Mouse (Mus musculus): ENCODE data around the gene Rftn1. TPM values are rescaled to one million over a fixed set of nuclear protein-coding genes. Genes with fewer than 3 reads are reported as not detected.

The Rftn1 gene
- polyA plus RNA-seq, 1 experiment from 2014 or later: 9.7 TPM

DNA sequence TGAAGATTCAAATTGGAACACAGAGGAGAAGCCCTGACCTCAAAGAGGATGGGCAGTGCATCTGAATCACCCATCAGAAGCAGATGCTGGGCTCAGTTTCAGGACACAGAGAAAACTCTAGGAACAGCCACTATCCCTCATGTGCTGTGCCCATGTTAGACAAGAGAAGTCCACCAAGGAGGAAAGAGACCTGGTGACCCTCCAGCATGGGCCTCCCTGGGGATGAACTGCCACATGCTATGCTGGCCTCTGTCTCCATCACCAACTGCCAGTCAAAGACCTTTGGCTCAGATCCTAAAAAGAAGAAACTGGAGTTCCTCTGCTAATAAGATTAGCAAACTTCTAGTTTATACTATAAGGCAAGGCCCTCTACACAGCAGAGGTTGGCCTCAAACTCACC, 188.7 kb downstream of the Rftn1 start:
- Histone ChIP-seq H3K27ac (ENCODE audit: low read depth) (no peak overlapping the region), H3K4me2 (ENCODE audit: low read length) (no peak overlapping the region), H3K27me3 (replicated peaks; ENCODE audit: control insufficient read depth, insufficient read depth, low read length) (no peaks in the 10 kb centered on the region), H3K4me1 (replicated peaks; ENCODE audit: control insufficient read depth, insufficient read depth, low read length) (no peaks in the 10 kb centered on the region), H3K9me3 (ENCODE audit: control insufficient read depth, low read length) (no peaks in the 10 kb centered on the region), H3K4me3 (ENCODE audit: low read depth, low read length) (no peak overlapping the region), H3K9ac (ENCODE audit: low read length) (no peak overlapping the region), H3K36me3 (ENCODE audit: control insufficient read depth, insufficient read depth, low read length) (no peaks in the 10 kb centered on the region)
- ATAC-seq (replicated peaks; ENCODE audit: low FRiP score, low TSS enrichment, low read depth) (no peak), DNase-seq (ENCODE audit: low spot score) (no peak)

DNA sequence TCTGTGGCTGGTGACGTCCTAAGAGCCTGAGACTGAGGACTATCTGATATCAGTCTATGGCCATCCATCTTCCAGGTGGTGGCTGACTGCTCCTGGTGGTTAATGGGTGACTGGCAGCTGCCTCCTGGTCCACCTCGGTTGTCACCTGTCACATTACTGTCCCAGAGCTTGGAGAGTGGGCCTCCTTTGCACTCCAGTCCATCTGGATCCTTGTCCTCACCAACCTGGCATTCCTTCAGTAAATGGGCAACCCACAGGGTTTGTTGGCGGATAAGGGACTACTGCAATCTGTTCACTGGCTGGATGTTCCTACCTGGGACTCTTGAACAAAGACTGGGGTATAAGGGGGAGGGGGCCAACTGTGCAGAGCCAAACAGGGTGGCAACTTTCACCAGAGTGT, 189.9 kb downstream of the Rftn1 start:
- H3K27me3 ChIP-seq (replicated peaks; ENCODE audit: control insufficient read depth, insufficient read depth, low read length): no peaks in the 10 kb centered on the region
- no peak overlapping the region for H3K27ac ChIP-seq (ENCODE audit: low read depth)
- ATAC-seq (replicated peaks; ENCODE audit: low FRiP score, low TSS enrichment, low read depth): no peak
- DNase-seq (ENCODE audit: low spot score): no peak
- 82% methylated on average over 3 of the region's 3 CpGs for WGBS
- H3K36me3 ChIP-seq (ENCODE audit: control insufficient read depth, insufficient read depth, low read length): no peaks in the 10 kb centered on the region
- no peaks in the 10 kb centered on the region for H3K4me1 ChIP-seq (replicated peaks; ENCODE audit: control insufficient read depth, insufficient read depth, low read length)
- H3K9me3 ChIP-seq (ENCODE audit: control insufficient read depth, low read length): no peaks in the 10 kb centered on the region
- no peak overlapping the region for H3K4me3 ChIP-seq (ENCODE audit: low read depth, low read length)
- H3K4me2 ChIP-seq (ENCODE audit: low read length): no peak overlapping the region
- H3K9ac ChIP-seq (ENCODE audit: low read length): no peak overlapping the region

DNA sequence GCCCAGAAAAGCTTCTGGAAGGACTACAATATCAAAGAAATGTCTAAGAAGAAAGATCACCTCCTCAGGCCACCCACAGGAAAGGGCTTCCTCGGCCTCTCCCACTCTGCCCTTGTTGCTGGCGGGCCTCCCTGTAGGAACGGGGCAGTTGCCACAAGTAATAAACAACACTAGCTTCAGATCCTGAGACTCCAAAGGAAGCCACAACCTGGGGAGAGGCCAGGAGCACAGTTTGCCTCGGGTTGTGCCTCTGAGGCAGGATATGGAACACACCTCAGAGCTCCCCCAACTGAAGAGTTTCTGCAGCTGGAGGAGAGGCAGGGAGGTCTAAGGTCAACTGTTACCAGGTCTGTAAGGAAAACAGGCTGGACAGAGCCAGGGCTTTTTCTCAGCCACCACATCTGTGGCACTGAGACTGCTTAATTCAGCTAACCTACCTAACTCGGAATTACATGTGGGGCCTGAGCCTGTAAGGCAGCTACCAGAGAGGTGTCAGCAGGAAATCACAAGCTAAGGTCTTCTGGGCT, 193.8 kb downstream of the Rftn1 start:
- Histone ChIP-seq H3K4me2 (ENCODE audit: low read length) (no peak overlapping the region), H3K4me1 (replicated peaks; ENCODE audit: control insufficient read depth, insufficient read depth, low read length) (no peaks in the 10 kb centered on the region), H3K36me3 (ENCODE audit: control insufficient read depth, insufficient read depth, low read length) (no peaks in the 10 kb centered on the region), H3K9me3 (ENCODE audit: control insufficient read depth, low read length) (no peaks in the 10 kb centered on the region), H3K9ac (ENCODE audit: low read length) (no peak overlapping the region), H3K27ac (ENCODE audit: low read depth) (no peak overlapping the region), H3K4me3 (ENCODE audit: low read depth, low read length) (no peak overlapping the region), H3K27me3 (replicated peaks; ENCODE audit: control insufficient read depth, insufficient read depth, low read length) (no peaks in the 10 kb centered on the region)
- no peak for DNase-seq (ENCODE audit: low spot score)
- no peak for ATAC-seq (replicated peaks; ENCODE audit: low FRiP score, low TSS enrichment, low read depth)
- 35% methylated on average over 5 of the region's 5 CpGs for WGBS

DNA sequence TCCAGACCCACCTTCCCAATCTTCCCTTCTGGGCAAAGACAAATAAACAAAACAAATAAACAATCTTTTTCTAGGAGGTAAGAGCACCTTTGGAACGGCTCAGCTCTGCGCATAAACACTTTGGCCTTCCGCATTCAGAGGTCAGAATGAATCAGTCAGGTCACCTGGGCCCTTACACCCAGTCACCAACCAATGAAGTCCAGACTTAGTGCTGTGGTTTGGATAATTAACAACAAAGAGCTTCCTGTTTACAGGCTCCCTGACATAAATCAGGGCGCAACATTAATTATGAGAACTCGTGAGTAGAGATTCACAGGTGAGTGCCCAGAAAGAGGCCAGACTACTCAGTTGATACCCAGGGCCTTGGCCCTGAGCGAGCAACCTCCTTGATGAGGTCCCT, 194.4 kb downstream of the Rftn1 start:
- WGBS: 73% methylated on average over 6 of the region's 6 CpGs
- no peak overlapping the region for H3K4me3 ChIP-seq (ENCODE audit: low read depth, low read length)
- no peaks in the 10 kb centered on the region for H3K36me3 ChIP-seq (ENCODE audit: control insufficient read depth, insufficient read depth, low read length)
- H3K27me3 ChIP-seq (replicated peaks; ENCODE audit: control insufficient read depth, insufficient read depth, low read length): no peaks in the 10 kb centered on the region
- no peak overlapping the region for H3K27ac ChIP-seq (ENCODE audit: low read depth)
- ATAC-seq (replicated peaks; ENCODE audit: low FRiP score, low TSS enrichment, low read depth) (no peak), DNase-seq (ENCODE audit: low spot score) (no peak)
- no peaks in the 10 kb centered on the region for H3K9me3 ChIP-seq (ENCODE audit: control insufficient read depth, low read length)
- H3K4me2 ChIP-seq (ENCODE audit: low read length): no peak overlapping the region
- H3K9ac ChIP-seq (ENCODE audit: low read length): no peak overlapping the region
- no peaks in the 10 kb centered on the region for H3K4me1 ChIP-seq (replicated peaks; ENCODE audit: control insufficient read depth, insufficient read depth, low read length)

DNA sequence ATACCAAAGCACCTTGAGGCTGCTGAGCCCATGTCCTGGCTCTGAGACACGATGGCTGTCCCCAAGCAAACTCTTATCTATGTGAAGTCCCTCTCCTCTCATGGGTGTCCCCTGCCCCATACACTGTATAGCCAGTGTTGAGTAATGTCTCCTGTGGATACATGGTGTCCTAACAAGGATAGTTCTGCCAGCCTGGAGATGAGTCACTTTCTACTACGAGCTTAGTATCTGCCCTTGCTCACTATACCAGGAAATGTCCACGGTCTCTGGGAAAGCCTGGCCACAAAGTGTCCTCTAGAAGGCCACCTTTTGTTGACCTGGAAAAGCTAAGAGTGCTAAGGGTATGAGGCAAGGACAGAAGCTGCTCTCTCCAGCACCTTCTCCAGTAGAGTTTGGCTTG, 195.2 kb downstream of the Rftn1 start:
- Histone ChIP-seq H3K4me1 (replicated peaks; ENCODE audit: control insufficient read depth, insufficient read depth, low read length) (no peaks in the 10 kb centered on the region), H3K9me3 (ENCODE audit: control insufficient read depth, low read length) (no peaks in the 10 kb centered on the region), H3K27me3 (replicated peaks; ENCODE audit: control insufficient read depth, insufficient read depth, low read length) (no peaks in the 10 kb centered on the region), H3K4me2 (ENCODE audit: low read length) (no peak overlapping the region), H3K4me3 (ENCODE audit: low read depth, low read length) (no peak overlapping the region), H3K9ac (ENCODE audit: low read length) (no peak overlapping the region), H3K36me3 (ENCODE audit: control insufficient read depth, insufficient read depth, low read length) (no peaks in the 10 kb centered on the region), H3K27ac (ENCODE audit: low read depth) (no peak overlapping the region)
- DNase-seq (ENCODE audit: low spot score) (no peak), ATAC-seq (replicated peaks; ENCODE audit: low FRiP score, low TSS enrichment, low read depth) (no peak)
- 87% methylated on average over 3 of the region's 3 CpGs for WGBS

DNA sequence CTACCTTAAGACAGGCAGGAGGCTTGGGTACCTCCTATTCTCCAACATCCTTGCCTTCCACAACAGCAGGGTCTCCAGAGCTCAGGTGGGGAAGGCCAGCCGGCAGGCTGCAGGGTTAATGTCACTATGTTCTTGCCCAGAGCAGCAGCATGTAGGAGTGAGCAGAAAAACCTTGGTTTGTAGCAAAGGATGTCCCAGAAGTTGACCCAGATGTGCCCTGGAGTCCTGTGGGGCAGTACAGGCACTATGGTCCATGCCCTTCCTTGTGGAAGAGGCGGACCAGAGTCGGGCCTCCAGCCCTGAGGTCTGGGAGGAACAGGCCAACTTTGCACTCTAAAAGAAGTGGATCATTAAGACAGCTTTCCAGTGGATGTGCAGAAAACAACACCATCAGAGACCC, 196.8 kb downstream of the Rftn1 start:
- no peaks in the 10 kb centered on the region for H3K4me1 ChIP-seq (replicated peaks; ENCODE audit: control insufficient read depth, insufficient read depth, low read length)
- WGBS: 81% methylated on average over 3 of the region's 3 CpGs
- no peak overlapping the region for H3K27ac ChIP-seq (ENCODE audit: low read depth)
- no peak overlapping the region for H3K9ac ChIP-seq (ENCODE audit: low read length)
- ATAC-seq (replicated peaks; ENCODE audit: low FRiP score, low TSS enrichment, low read depth) (no peak), DNase-seq (ENCODE audit: low spot score) (no peak)
- no peak overlapping the region for H3K4me3 ChIP-seq (ENCODE audit: low read depth, low read length)
- no peaks in the 10 kb centered on the region for H3K27me3 ChIP-seq (replicated peaks; ENCODE audit: control insufficient read depth, insufficient read depth, low read length)
- H3K9me3 ChIP-seq (ENCODE audit: control insufficient read depth, low read length): no peaks in the 10 kb centered on the region
- H3K4me2 ChIP-seq (ENCODE audit: low read length): no peak overlapping the region
- H3K36me3 ChIP-seq (ENCODE audit: control insufficient read depth, insufficient read depth, low read length): no peaks in the 10 kb centered on the region

DNA sequence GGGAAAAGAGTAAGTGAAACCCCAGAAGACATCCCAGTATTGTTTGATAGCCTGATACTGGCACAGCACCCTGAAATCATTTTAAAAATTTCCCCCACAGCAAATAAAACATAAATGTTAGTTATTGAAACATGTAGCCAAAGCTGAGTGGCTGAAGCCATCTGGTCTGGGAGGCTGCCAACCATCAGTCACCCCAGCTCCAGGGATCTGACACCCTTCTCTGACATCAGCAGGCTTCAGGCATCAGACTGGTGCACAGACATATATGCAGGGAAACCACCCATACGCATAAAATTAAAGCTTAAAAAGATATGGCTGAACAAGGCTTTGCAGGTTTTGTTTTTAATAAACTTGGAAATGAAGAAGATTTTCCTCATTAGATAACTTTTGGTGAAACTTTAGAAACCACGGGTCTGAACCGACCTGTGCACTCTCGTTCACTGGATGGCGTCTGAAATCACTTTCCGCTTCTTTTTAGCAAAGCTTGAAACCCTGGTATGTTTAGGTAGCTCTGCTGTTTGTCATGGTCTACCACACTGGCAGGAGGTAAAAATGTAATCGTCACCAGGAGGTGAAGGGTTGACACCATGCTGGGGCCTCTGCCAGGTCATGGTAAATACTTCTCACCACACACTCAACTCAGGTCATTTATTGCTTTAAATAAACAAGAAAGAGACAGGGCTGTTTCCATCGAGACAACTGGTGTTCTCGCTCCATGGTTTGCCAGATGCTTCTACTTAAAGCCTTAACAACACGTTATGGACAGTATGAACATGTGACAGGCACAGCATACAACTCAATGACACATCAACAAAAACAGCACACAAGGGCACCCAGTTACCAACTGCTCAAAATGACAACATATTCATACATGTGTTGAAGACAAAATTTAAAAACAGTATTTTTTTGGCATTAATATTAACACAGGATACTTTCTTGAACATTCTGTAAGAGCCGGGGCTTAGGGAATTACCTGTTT, 197.6 kb downstream of the Rftn1 start:
- Histone ChIP-seq H3K4me1 (replicated peaks; ENCODE audit: control insufficient read depth, insufficient read depth, low read length) (no peaks in the 10 kb centered on the region), H3K4me2 (ENCODE audit: low read length) (no peak overlapping the region), H3K27ac (ENCODE audit: low read depth) (no peak overlapping the region), H3K9ac (ENCODE audit: low read length) (no peak overlapping the region), H3K36me3 (ENCODE audit: control insufficient read depth, insufficient read depth, low read length) (no peaks in the 10 kb centered on the region), H3K27me3 (replicated peaks; ENCODE audit: control insufficient read depth, insufficient read depth, low read length) (no peaks in the 10 kb centered on the region), H3K9me3 (ENCODE audit: control insufficient read depth, low read length) (no peaks in the 10 kb centered on the region), H3K4me3 (ENCODE audit: low read depth, low read length) (no peak overlapping the region)
- DNase-seq (ENCODE audit: low spot score) (no peak), ATAC-seq (replicated peaks; ENCODE audit: low FRiP score, low TSS enrichment, low read depth) (no peak)
- WGBS: 35% methylated on average over 11 of the region's 11 CpGs

DNA sequence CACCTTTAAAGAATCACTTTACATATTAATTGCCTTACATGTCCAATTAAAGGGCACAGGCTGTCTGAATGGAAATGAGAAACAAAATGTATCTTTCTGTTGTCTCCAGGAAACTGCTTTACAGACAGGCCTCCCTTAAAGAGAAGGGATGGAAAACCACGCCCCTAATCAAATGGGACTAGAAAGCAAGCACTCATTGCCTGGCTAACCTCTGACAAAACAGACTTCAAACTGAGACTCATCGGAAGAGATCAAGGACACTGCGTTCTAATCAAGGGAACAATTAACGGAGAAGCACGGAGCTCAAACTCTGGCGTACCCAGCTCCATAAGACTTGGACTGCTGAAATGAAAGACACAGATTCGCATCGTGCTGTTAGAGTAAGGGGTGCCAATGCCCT, 200.9 kb downstream of the Rftn1 start:
- no peak overlapping the region for H3K4me3 ChIP-seq (ENCODE audit: low read depth, low read length)
- H3K27ac ChIP-seq (ENCODE audit: low read depth): no peak overlapping the region
- no peaks in the 10 kb centered on the region for H3K36me3 ChIP-seq (ENCODE audit: control insufficient read depth, insufficient read depth, low read length)
- WGBS: 80% methylated on average over 8 of the region's 8 CpGs
- H3K9ac ChIP-seq (ENCODE audit: low read length): no peak overlapping the region
- DNase-seq (ENCODE audit: low spot score) (no peak), ATAC-seq (replicated peaks; ENCODE audit: low FRiP score, low TSS enrichment, low read depth) (no peak)
- H3K9me3 ChIP-seq (ENCODE audit: control insufficient read depth, low read length): no peaks in the 10 kb centered on the region
- no peaks in the 10 kb centered on the region for H3K4me1 ChIP-seq (replicated peaks; ENCODE audit: control insufficient read depth, insufficient read depth, low read length)
- no peaks in the 10 kb centered on the region for H3K27me3 ChIP-seq (replicated peaks; ENCODE audit: control insufficient read depth, insufficient read depth, low read length)
- H3K4me2 ChIP-seq (ENCODE audit: low read length): no peak overlapping the region

DNA sequence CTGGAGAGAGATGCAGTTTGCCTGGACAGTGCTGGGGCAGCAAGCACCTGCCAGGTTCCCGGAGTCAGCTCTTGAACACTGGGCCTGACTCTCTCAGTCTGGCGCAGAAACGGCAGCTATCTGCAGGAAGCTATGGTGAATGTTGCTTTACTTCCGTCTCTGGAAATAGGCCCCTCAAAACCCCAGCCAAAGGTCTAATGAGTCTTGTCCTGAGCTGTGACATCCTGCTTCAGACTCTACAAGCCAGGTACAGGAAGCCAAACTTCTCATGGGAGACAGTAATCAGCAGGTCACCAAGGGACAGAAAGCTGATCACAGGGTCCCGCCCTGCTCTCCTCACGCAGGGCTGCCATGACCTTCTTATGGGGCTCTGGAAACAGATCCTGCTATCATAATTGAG, 203.4 kb downstream of the Rftn1 start:
- Histone ChIP-seq H3K9ac (ENCODE audit: low read length) (no peak overlapping the region), H3K27ac (ENCODE audit: low read depth) (no peak overlapping the region), H3K27me3 (replicated peaks; ENCODE audit: control insufficient read depth, insufficient read depth, low read length) (no peaks in the 10 kb centered on the region), H3K4me2 (ENCODE audit: low read length) (no peak overlapping the region), H3K4me1 (replicated peaks; ENCODE audit: control insufficient read depth, insufficient read depth, low read length) (no peaks in the 10 kb centered on the region), H3K9me3 (ENCODE audit: control insufficient read depth, low read length) (no peaks in the 10 kb centered on the region), H3K4me3 (ENCODE audit: low read depth, low read length) (no peak overlapping the region), H3K36me3 (ENCODE audit: control insufficient read depth, insufficient read depth, low read length) (no peaks in the 10 kb centered on the region)
- no peak for DNase-seq (ENCODE audit: low spot score)
- 94% methylated on average over 6 of the region's 6 CpGs for WGBS
- no peak for ATAC-seq (replicated peaks; ENCODE audit: low FRiP score, low TSS enrichment, low read depth)

Measured in intestine, embryonic 14.5 days (tissue).